Comparison of ENCODE assay signal across 14 mouse cellular contexts in the genomic region with DNA sequence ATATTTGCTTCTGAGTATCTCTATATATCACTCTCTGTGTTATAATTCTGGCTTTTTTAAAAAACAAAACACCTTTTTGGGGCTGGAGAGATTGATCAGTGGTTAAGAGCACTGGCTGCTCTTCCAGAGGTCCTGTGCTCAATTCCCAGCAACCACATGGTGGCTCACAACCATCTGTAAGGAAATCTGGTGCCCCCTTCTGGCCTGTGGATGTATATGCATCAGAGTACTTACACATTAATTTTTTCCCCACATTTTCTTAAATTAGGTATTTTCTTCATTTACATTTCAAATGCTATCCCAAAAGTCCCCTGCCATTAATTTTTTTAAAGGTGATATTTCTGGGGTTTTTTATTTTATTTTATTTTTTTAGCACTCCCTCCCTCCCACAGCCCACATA. TPM values are rescaled to one million over a fixed set of nuclear protein-coding genes. Genes with fewer than 3 reads are reported as not detected.
DNase-seq lines count a peak whose midpoint lies in the region; ATAC-seq and TF ChIP-seq lines count a peak whose summit lies in the region.
"Had no signal": no experiment of that assay in that cellular context is flagged by ENCODE, and none has a peak within 500 bp of the region (broad histone marks: within the 10 kb centered on the region; RNA-seq: fewer than 3 reads in every experiment).

No protein-coding gene starts in this region.

- no peaks in the 10 kb centered on the region for H3K27me3 ChIP-seq in lung, embryonic 14.5 days (ENCODE audit: insufficient read depth, low read length)
- H3K27me3 ChIP-seq: lung, embryonic 15.5 days had no signal

- H3K4me3 ChIP-seq in gastrocnemius, adult 2 months: no peak overlapping the region
- H3K4me3 ChIP-seq in lung, embryonic 14.5 days (ENCODE audit: low read depth, low read length): no peak overlapping the region
- H3K4me3 ChIP-seq: lung, embryonic 15.5 days; midbrain, embryonic 10.5 days had no signal

- DNase-seq in gastrocnemius, adult 2 months: no peak
- no peak for DNase-seq in gastrocnemius, postnatal 25 days
- DNase-seq in lung, embryonic 14.5 days: no peak
- DNase-seq in lung, postnatal 25 days (ENCODE audit: low spot score): no peak
- peak; percentile 37 for DNase-seq in NIH3T3 (ENCODE audit: low read depth)
- peak; percentile 48 for DNase-seq in naive thymus-derived CD4-positive, alpha-beta T cell, adult 2 months (ENCODE audit: low read depth)
- no peak for DNase-seq in left cerebral cortex, postnatal 14 days (ENCODE audit: low spot score in 2 of 2)
- no peak for DNase-seq in spleen, adult 18-20 months
- DNase-seq: adrenal gland, postnatal 36 days; cerebellum, adult 9-11 months; heart, adult 18-20 months; kidney, adult 11 months had no signal

- intact Hi-C loops in gastrocnemius, adult 2 months (cut with DNase I): no loop called here
- intact Hi-C loops in left cerebral cortex, postnatal 14 days (cut with DNase I): no loop called here

- no peak overlapping the region for H3K4me2 ChIP-seq in lung, embryonic 14.5 days
- H3K4me2 ChIP-seq: lung, embryonic 15.5 days had no signal

- peak; percentile 47 for TF ChIP-seq CTCF in gastrocnemius, adult 2 months (IDR thresholded peaks at IDR 0.05)
- TF ChIP-seq CTCF in lung, embryonic 14.5 days (IDR thresholded peaks at IDR 0.05; ENCODE audit: low read depth): peak; percentile 42

- no peaks in the 10 kb centered on the region for H3K4me1 ChIP-seq in lung, embryonic 14.5 days (ENCODE audit: insufficient read depth)
- H3K4me1 ChIP-seq: lung, embryonic 15.5 days had no signal

- no peak overlapping the region for H3K9ac ChIP-seq in lung, embryonic 14.5 days
- H3K9ac ChIP-seq: lung, embryonic 15.5 days had no signal

- no peaks in the 10 kb centered on the region; the same call in 1 of the 2 replicates for H3K9me3 ChIP-seq in lung, embryonic 14.5 days (ENCODE audit: low read depth, low read length)

- H3K36me3 ChIP-seq in lung, embryonic 14.5 days (ENCODE audit: insufficient read depth): no peaks in the 10 kb centered on the region
- H3K36me3 ChIP-seq: lung, embryonic 15.5 days; midbrain, embryonic 10.5 days had no signal

- H3K27ac ChIP-seq in gastrocnemius, adult 2 months: no peak overlapping the region
- H3K27ac ChIP-seq in lung, embryonic 14.5 days (ENCODE audit: low read depth): no peak overlapping the region
- H3K27ac ChIP-seq: lung, embryonic 15.5 days; midbrain, embryonic 10.5 days had no signal

- ATAC-seq in lung, embryonic 14.5 days (ENCODE audit: insufficient read depth): no peak

RNA-seq across cellular contexts. Expression of a gene that starts 4.2 kb away (rescaled TPM):
- 10 to 100 TPM; 21.9 to 52.6 TPM for total RNA-seq in gastrocnemius, adult 2 months (2021)
- total RNA-seq in gastrocnemius, postnatal 25 days (2021): 10 to 100 TPM; 27.9 to 47.2 TPM
- polyA plus RNA-seq in lung, embryonic 14.5 days (2014; fragmentation: Nextera tagmentation; extraction: Ambion mirVana): 0.14 TPM in 2 replicates
- 1 to 10 TPM; 1.3 to 1.9 TPM for total RNA-seq in left cerebral cortex, postnatal 14 days (2021)

RNA-seq across cellular contexts. Expression of a gene that starts 34.4 kb away (rescaled TPM):
- 100 to 1,000 TPM in 1 of 2 experiments, 10 to 100 TPM in 1; 78.5 to 109 TPM for total RNA-seq in gastrocnemius, adult 2 months (2021)
- 100 to 1,000 TPM; 104 to 106 TPM for total RNA-seq in gastrocnemius, postnatal 25 days (2021)
- polyA plus RNA-seq in lung, embryonic 14.5 days (2014; fragmentation: Nextera tagmentation; extraction: Ambion mirVana): 381 and 395 TPM in 2 replicates
- total RNA-seq in left cerebral cortex, postnatal 14 days (2021): 100 to 1,000 TPM; 486 to 490 TPM

RNA-seq across cellular contexts. Expression of a gene that starts 44.7 kb away (rescaled TPM):
- total RNA-seq in gastrocnemius, adult 2 months (2021): 100 to 1,000 TPM; 110 to 121 TPM
- 100 to 1,000 TPM; 102 to 122 TPM for total RNA-seq in gastrocnemius, postnatal 25 days (2021)
- polyA plus RNA-seq in lung, embryonic 14.5 days (2014; fragmentation: Nextera tagmentation; extraction: Ambion mirVana): 68.9 and 71.1 TPM in 2 replicates
- total RNA-seq in left cerebral cortex, postnatal 14 days (2021): 100 to 1,000 TPM in 1 of 2 experiments, 10 to 100 TPM in 1; 87.5 to 103 TPM

RNA-seq across cellular contexts. Expression of a gene that starts 47.4 kb away (rescaled TPM):
- 1 to 10 TPM in 1 of 2 experiments, under 1 TPM in 1; 0.74 to 1.1 TPM for total RNA-seq in gastrocnemius, adult 2 months (2021)
- 1 to 10 TPM; 1.2 to 1.6 TPM for total RNA-seq in gastrocnemius, postnatal 25 days (2021)
- polyA plus RNA-seq in lung, embryonic 14.5 days (2014; fragmentation: Nextera tagmentation; extraction: Ambion mirVana): 15.7 and 19.2 TPM in 2 replicates
- 1 to 10 TPM; 4.8 to 9.0 TPM for total RNA-seq in left cerebral cortex, postnatal 14 days (2021)

RNA-seq across cellular contexts. Expression of a gene that starts 49.3 kb away (rescaled TPM):
- 1 to 10 TPM; 5.1 to 7.3 TPM for total RNA-seq in gastrocnemius, adult 2 months (2021)
- 1 to 10 TPM; 7.8 TPM for total RNA-seq in gastrocnemius, postnatal 25 days (2021)
- 158 and 162 TPM in 2 replicates for polyA plus RNA-seq in lung, embryonic 14.5 days (2014; fragmentation: Nextera tagmentation; extraction: Ambion mirVana)
- 10 to 100 TPM; 17.8 to 17.9 TPM for total RNA-seq in left cerebral cortex, postnatal 14 days (2021)

Comparison
In these comparisons a context has a peak if more than half of its experiments do, and no peak if none do; other contexts are left out.
1. DNase-seq: peak in NIH3T3 (single experiment) and naive thymus-derived CD4-positive, alpha-beta T cell, adult 2 months (single experiment); none in gastrocnemius, adult 2 months (single experiment), gastrocnemius, postnatal 25 days (single experiment), lung, embryonic 14.5 days (single experiment), lung, postnatal 25 days (single experiment), left cerebral cortex, postnatal 14 days (0 of 2) and spleen, adult 18-20 months (0 of 2).
2. RNA of a gene that starts 4.2 kb away (total RNA-seq): 21.9 to 52.6 TPM in gastrocnemius, adult 2 months and 27.9 to 47.2 TPM in gastrocnemius, postnatal 25 days; 1.3 to 1.9 TPM in left cerebral cortex, postnatal 14 days; every median in the first group is over 4 times any median in the second.
3. RNA of a gene that starts 34.4 kb away (total RNA-seq): 486 to 490 TPM in left cerebral cortex, postnatal 14 days; 78.5 to 109 TPM in gastrocnemius, adult 2 months and 104 to 106 TPM in gastrocnemius, postnatal 25 days; every median in the first group is over 4 times any median in the second.